Mouse (Mus musculus) heart, adult 18-20 months (tissue): ENCODE results near the gene Cela1. TPM values are rescaled to one million over a fixed set of nuclear protein-coding genes. Genes with fewer than 3 reads are reported as not detected.

Experiments
- DNase-seq, 2 experiments: peaks; one replicate each; pipeline ENCODE4 v3.0.0; 2021 to 2022; ENCODE audit warnings: mixed read lengths in 1 of 2
- total RNA-seq, 2 experiments: library from RNA; stranded (reverse); gene quantifications; 2 replicates each; pipeline ENCODE4 v1.2.3; 2021

Gene Cela1
- total RNA-seq, 2 experiments from 2014 or later, result 1.3 TPM

DNA sequence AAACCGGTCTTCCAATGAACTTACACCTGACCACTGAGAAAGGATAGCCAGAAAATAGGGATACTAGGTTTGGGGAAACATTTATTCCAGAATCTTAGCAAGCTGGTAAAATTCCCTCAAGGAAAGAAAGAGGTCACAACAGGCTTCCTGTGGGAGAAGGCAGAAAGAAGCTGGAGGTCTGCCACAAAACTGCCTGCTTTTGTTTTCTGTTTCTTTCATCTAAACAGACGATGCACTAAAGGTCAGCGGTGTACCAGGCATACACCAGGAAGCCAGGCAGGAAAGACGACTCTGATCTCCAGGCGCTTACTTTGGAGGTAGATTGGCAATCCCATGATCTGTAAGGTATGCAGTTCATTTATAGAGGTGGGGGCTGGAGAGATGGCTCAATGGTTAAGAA lies 16.9 kb downstream of the Cela1 start:
- DNase-seq, result no peak

DNA sequence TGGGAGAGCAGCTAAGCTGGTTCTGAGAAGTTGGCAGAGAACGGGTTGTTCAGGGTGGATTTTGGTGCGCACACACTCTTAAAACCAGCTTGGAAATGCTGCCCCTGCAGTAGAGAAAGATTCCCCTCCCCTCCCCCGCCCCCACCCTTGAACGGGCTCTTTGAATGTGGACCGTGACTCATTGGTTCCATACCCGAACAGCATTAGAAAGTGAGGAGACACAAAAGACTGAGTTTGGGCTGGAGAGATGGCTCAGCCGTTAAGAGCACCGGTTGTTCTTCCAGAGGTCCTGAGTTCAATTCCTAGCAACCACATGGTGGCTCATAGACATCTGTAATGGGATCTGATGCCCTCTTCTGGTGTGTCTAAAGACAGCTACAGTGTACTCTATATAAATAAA lies 17.7 kb downstream of the Cela1 start:
- DNase-seq, result no peak

DNA sequence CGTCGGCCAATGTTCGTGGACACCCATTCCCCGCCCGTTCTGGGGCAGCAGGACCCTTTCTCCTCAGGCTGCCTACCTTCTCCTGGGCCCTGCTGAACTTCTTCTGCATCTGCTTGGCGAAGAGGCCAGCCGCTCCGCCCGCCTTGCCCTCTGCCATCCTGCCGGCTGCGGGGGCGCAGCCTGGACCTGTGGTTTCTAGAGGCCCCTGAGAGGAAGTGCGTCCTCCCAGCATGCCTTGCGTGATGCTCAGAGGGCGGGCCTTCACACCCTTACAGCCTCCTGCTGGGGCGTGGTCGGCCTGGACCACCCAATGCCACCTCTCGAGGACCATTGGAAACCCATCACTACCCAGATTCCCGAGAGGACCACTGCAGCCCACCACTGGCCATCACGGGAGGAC lies 18.4 kb downstream of the Cela1 start, which contains the start of gene Bin2:
Bin2 (minus strand) TSS at position 217 of the 400 bp plus-strand sequence.
- peak; percentile 34 to 66 for DNase-seq

DNA sequence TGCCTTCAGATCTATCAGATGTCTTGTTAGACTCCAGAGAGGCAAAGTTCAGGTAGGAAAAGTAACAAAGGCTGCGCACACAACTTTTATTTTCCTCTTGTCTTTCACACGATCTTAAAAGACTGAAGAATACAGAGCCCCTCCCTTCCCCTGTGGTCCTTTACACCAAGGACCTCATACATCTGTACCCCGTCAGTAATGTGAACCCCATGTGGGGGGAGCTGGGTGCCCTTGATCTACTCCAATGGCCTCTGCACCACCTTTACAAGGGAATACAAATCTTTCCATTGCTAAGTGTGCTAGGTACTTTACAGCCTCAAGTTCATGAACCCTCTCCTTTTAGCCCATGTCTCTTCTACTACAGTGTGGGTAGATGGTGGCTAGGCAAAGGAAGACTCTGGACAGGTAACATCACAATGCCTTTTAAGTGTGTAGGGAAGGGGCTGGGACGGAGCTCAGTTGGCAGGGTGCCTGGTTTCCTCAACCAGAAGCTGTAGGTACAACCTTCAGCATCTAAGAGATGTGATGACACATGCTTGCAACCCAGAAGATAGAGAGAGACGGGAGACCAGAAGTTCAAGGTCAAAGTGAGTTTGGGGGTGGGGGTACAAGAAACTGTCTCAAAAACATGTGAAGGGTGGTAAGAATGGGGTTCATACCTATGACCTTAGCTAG lies 19.7 kb downstream of the Cela1 start:
- no peak for DNase-seq

DNA sequence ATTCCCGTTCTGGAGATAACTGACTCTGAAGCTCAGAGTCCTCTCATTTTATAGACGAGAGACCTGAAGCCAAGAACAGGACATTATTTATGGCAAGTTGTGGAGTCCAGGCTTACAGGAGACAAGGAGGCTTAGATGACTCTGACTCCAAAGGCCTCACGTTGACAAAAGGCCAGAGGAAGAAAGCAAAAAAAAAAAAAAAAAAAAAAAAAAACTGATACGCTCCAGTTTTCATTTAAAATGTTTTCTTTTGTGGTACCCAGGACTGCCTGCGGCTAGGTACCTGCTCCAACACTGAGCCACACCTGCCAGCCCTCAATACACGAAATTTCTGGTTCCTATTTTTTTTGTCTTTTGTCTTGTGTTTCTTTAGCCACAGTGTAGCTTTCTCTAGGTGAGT lies 20.3 kb downstream of the Cela1 start:
- no peak for DNase-seq

DNA sequence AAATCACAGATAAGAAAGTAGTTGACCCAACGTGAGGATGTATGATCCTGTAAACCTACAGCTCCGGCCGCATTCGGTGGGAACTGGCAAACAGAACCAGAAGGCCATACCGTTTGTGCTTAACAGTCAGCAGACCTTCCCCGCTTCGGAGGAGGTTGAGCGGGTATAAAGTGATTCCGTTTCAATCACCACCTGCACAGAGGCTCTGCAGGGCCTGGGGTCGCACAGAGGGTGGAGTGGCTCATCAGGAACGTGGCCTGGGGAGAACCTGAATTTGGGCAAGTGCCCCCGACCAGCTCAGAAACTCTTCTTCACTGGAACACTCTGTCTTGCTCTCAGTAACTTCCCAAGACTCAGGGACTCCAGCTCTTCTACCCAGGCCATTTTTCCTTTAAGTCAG lies 20.9 kb downstream of the Cela1 start:
- DNase-seq, result no peak

DNA sequence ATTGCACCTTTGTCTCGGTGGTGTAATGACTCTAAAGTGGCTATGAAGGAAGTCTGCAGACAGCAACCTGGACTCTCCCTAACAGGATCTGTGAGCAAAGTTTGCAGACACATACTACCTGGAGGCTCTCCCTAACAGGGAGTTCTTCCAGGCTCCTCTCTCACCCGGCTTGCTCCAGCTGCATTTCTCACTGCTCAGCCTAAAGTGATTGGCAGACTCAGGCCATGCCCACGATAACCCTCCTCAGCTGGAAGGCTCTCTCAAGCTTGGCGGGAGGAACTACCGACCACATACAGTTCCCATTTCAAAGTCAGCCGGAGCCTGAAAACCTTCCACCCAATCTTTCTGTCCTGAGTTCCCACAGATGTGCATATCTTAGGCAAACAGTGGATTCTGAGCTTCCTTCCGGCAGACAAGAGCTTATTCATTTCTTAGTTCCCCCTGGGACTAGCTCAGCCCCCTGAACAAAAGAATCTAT lies 21.5 kb downstream of the Cela1 start:
- peak; percentile 32 to 40 for DNase-seq

DNA sequence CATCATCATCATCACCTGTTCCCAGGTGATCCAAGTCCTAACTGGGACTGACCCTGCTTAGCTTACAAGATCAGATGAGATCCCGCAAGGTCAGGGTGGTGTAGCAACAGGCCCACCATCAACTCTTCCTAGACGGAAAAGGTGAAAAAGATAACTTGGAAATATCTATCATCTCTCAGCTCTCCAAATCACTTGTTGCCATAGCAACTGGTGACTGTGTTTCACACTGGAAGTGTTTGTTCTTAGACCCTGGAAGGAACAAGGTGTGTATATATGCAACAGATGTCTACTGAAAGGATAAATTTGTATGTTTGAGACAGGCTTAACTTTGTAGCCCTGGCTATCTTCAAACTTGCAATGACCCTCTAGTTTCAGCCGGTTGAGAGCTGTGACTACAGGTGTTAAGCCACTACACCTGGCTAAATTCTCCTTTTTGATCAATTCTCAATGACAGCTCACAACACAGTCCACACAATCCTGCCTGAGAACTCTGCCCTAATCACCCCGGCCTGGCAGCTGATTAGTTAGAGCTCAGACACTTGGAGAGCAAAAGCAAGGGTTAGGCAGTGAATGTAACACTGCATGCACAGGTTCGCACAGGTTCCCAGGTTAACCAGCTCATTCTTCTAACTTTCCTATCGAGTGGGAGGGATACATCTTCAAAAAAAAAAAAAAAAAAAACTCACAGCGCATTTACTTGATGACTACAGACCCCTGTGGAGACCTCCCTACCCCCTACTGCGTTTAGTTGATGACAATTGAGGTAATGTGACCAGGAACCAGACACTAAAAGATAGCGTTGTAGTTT lies 22.1 kb downstream of the Cela1 start:
- no peak for DNase-seq

DNA sequence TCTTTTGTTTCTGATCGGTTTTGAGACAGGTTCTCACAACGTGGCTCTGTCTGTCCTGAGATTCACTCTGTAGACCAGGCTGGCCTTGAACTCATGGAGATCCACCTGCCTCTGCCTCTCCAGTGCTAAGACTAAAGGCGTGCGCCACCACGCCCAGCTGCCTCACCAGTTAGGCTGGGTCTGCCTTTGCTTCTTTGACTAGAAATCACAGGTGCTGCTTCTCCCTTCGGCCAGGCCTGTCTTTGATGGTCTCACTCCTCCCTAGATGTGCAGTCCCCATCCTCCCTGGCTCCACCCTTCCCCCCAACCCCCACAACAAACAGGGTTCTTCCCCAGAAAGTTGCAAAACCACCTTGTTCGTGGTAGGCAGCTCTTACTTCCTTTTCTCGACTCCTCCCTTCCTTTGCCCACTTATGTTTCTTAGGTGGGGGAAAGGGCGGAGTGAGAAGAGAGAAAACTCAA lies 22.9 kb downstream of the Cela1 start:
- peak in 1 of 2 experiments; percentile 50 for DNase-seq

DNA sequence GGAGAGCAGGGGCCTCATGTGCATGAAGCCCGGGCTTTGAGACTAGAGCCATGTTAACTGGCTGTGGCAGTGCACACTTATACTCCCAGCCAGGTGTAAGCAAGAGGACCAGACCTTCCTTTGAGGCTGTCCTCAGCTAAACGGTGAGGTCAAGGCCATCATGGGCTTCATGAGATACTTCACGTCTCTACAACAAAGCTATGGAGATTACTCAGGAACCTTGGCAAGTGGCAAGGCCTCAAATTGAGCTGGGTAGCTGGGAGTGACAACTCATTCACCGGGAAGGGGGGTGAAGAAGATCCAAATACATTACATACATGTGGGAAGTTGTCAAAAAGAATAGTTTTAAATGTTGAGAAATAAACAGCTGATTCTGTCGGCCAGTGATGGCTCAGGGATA lies 26.9 kb downstream of the Cela1 start:
- no peak for DNase-seq

DNA sequence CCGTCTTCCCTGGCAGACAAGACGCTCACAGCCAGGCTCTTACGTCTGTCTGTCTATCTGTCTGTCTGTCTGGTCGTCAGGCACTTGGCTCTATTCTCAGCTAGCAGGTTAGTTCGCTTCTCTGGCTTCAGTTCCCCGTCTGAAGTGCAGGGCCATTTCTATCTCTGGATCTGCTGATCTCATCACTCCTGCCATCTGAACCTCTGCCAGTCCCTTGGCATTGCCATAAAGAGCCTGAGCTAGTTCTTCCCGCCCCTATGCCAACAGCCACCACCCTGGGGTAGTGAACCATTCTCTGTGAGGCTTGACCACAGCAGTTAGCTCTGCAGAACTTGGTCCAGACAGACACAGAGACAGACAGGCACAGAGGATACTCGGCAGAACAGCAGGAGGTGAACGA lies 27.4 kb downstream of the Cela1 start:
- peak in 1 of 2 experiments; percentile 38 for DNase-seq

DNA sequence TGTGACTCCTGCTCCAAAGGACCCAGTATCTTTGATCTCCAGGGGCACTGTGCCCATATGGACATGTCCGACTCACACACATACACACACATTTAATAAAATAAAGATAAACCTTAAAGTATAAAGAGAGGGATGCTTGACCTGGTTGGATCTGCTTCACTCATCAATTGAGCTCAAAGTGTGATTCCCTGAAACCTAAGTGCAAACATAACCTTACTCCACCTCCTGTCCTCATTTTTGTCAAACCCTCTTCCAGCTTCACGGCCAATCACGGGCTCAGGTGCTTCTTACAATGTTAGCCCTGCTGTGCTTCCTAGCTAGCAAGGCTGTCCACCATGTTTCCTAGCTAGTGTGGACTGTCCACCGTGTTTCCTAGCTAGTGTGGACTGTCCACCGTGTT lies 32.5 kb downstream of the Cela1 start:
- no peak for DNase-seq

DNA sequence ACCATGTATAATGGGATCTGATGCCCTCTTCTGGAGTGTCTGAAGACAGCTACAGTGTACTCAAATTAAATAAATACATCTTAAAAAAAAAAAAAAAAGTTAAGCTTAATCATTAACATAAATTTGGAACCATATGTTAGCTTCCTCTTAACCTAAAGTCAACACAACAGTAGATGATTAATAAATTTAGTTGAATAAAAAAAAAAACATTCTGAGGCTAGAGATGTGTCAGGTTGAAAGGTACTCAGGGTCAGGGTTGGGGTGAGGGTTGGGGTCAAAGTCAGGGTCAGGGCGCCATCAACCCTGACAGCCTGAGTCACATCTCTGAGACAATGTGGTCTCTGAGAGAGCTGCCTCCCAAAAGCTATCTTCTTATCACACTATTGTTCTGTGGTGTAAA lies 33.5 kb downstream of the Cela1 start:
- DNase-seq, result no peak

DNA sequence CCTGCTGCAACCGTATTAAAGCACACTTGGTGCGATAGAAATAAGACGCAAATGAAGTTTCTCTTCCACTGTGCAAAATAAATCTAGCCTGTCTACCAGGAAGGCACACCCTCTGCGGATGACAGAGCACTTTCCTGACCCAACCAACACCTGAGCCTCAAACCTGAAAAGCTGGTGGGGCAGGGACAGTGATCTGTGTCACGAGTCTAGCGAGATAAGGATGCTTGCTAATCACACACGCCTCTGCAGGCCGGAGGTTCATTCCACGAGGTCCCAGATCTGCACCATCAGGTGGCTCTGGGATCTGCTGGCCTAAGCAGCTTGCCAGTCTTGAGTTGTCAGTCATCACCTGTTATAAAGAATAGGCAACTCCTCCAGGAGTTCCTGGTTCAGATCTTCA lies 36.1 kb downstream of the Cela1 start:
- no peak for DNase-seq

DNA sequence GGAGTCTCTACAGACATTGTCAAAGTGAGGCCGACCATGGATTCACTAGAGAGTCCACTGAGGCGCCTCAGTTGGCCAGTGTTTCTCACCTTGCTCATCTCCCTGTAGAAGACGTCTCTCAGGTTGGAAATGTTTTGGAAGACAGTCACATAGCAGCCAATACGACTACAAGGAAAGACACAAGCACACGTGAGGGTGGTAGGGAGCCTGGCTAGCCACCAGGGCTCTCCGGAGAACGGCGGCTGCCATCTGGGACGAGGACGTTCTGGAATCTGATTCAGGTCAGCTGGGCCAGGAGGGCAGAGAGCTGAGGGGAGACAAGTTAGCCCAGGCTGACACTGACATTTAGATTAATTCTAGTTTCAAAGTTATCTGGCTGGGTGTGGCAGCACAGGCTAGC lies 37.6 kb downstream of the Cela1 start:
- no peak for DNase-seq

DNA sequence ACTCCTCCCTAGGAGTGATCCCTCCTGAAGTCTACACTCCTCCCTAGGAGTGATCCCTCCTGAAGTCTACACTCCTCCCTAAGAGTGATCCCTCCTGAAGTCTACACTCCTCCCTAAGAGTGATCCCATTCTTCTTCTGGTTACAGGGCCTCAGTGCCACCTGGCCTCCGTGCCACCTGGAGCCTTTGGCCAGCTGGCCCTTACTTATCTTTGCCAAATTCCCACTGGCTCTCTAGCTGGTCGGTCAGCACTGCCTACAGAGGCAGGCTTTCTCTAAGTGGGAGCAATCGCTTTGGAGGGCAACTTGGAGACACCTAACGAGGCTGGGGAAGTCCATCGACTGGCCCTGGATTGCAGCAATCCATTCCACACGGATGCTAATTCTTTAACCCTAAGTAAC lies 41.6 kb downstream of the Cela1 start:
- no peak for DNase-seq

DNA sequence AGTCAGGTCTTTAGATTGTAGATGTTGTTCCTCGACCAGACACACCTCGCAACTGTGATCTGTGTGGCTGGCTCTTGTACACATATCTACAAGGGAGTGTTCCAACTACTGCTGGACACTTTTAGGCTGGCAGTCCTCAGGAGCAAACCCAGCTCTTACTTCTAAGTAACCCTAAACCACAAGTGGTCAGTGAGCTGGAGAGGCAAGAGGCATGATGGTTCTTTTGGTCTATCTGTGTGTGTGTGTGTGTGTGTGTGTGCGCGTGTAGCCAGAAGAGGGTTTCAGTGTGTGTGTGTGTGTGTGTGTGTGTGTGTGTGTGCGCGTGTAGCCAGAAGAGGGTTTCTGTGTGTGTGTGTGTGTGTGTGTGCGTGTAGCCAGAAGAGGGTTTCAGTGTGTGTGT lies 45.3 kb downstream of the Cela1 start:
- no peak for DNase-seq

DNA sequence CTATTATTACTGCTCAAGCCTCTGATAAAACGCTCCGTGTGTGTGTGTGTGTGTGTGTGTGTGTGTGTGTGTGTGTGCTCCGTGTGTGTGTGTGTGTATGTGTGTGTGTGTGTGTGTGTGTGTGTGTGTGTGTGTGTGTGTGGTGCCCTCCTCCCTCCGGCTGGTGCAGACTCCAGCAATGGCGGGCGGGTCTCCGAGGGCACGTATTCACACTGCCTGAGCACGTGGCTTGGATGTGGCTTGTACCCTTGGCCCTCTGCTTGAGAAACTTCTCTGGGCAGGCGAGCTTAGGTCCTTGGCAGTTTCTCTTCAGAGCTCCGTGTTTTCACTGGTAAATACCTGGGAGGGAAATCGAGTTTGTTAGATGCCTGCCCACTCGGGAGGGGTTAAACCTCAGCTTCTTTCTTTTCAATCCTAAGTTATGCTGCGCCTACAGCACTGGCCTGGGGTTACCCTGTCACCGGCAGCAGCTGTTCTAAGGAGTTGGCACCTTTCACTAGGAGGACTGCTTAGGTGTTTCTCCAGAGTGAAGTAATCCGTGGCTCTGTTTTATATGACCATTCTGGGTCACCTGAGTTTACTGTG lies 46.4 kb downstream of the Cela1 start:
- DNase-seq, result peak; percentile 32 to 38

DNA sequence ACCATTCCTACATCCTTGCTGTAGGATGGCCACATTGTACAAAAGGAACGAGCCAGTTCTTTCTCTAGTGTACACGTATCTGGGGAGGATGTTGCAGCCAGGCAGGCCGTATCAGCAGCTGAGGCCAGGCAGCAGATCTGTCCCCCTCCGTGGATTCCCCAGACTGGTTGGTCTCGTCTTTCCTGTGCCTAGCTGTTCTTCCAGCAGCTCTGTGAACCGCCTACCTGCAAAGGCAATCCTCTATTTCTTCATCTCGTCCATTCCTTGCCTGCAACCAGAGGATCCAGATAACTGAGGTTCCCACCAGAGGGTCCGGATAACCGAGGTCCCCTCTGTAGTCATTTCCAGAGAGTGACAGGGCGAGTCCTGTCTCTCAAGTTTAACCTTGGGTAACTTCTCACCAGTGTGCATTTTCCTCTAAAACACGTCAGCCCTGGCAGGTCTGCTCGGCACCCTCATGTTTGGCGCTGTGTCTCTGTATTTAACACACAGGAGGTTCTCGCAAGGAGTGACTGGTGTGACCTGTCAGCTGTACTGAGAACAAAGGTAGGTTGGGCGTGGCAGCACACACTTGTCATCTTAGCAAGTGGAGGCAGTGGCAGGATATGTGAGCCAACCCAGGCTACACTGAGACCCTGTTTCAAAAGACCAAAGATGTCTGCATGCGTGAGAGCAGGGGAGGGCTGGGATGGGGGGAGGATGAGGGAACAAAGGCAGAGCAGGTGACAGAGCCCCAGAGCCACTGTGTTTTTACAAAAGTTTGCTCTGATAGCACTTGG lies 47.6 kb downstream of the Cela1 start:
- DNase-seq, result no peak

DNA sequence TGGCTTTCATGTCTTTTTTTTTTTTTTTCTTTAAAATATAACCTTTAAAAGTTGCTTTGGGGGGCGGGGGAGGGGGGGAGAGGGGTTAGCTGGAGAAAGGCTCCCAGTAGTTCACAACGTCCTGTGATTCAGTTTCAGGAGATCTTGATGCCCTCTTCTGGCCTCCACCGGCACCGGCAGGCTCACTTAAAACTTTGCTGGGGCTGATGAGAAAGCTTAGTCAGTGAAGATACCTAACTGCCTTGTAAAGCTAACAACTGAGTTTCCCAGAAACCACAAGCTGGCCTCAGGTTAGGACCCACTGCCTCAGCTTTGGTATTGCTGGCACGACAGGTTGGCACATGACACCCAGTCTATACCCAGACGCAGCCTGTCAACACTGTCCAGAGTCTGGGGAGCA lies 50.1 kb downstream of the Cela1 start:
- DNase-seq, result peak; percentile 56 to 58

DNA sequence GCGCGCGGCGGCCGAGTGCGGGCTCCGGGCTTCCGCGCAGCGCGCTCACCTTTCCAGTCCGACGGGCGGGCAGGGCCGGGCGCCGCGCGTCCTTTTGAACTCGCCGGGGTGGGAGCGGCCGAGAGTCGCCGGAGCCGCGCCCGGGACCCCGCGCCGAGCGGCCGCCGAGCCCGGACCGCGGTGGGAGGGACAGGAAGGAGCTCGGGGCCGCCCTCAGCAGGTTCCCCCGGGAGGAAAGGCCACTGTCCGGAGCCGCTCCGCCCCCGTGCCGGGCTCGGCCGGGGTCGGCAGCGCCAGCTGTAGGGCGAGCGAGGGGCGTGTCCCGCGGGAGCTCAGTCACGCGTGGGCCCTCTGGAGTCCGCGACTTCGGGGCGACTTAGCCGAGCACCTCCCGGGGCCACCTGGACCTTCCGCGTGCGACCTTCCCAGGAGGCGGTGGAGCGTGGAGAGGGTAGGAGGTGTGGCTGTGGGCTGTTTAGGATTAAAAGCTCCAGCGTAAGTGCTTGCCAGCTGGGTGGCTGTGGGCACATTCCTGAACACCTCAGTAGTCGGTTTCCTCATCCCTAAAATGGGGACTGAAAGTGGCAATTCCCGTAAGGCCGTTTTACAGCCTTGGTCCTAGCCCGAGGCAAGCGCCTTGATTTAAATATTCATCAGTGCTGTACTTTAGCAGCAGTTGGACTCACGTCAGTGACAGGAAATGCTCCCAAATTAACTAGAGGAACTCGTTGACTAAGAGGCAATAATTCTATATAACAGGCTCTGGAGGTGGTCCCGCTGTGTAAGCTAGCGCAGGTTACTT lies 50.8 kb downstream of the Cela1 start, which contains the start of gene Smagp:
Smagp (minus strand) TSS at position 241 of the 802 bp plus-strand sequence.
- DNase-seq, result peak; percentile 67 to 85
